Mouse (Mus musculus): Measurements from ENCODE around the gene Vil1. TPM values are rescaled to one million over a fixed set of nuclear protein-coding genes. Genes with fewer than 3 reads are reported as not detected.

Gene Vil1
- polyA plus RNA-seq, 1 experiment from 2014 or later, result 0.15 TPM

GRCm38 (mm10) chr1:74433220-74433619 lies 24.0 kb downstream of the Vil1 start:
- H3K4me3 ChIP-seq, result no peak overlapping the region
- peaks cover 28% of the 10 kb centered on the region for H3K36me3 ChIP-seq
- H3K4me1 ChIP-seq, result no peaks in the 10 kb centered on the region; the same call in 1 of the 2 replicates
- ATAC-seq (ENCODE audit: low FRiP score, low read depth), result no peak
- H3K27ac ChIP-seq, result no peak overlapping the region
- no peaks in the 10 kb centered on the region for H3K9me3 ChIP-seq
- H3K9ac ChIP-seq, result no peak overlapping the region
- H3K27me3 ChIP-seq (replicated peaks), result no peaks in the 10 kb centered on the region
- H3K4me2 ChIP-seq (replicated peaks), result no peak overlapping the region
- WGBS, result 86% methylated on average over 6 of the region's 6 CpGs

GRCm38 (mm10) chr1:74434596-74434995 lies 25.4 kb downstream of the Vil1 start:
- Histone ChIP-seq H3K4me3 (no peak overlapping the region), H3K4me1 (no peaks in the 10 kb centered on the region; the same call in 1 of the 2 replicates), H3K27me3 (replicated peaks) (no peaks in the 10 kb centered on the region), H3K36me3 (peaks cover 40% of the 10 kb centered on the region), H3K9me3 (no peaks in the 10 kb centered on the region), H3K27ac (no peak overlapping the region), H3K9ac (no peak overlapping the region), H3K4me2 (replicated peaks) (no peak overlapping the region)
- no peak for ATAC-seq (ENCODE audit: low FRiP score, low read depth)
- WGBS, result 74% methylated on average over 5 of the region's 5 CpGs

GRCm38 (mm10) chr1:74435563-74435962 lies 26.4 kb downstream of the Vil1 start:
- WGBS, result 89% methylated on average over 6 of the region's 6 CpGs
- Histone ChIP-seq H3K27me3 (replicated peaks) (no peaks in the 10 kb centered on the region), H3K36me3 (peaks cover 44% of the 10 kb centered on the region), H3K9me3 (no peaks in the 10 kb centered on the region), H3K9ac (no peak overlapping the region), H3K4me3 (no peak overlapping the region), H3K27ac (no peak overlapping the region), H3K4me1 (no peaks in the 10 kb centered on the region; the same call in 1 of the 2 replicates), H3K4me2 (replicated peaks) (no peak overlapping the region)
- no peak for ATAC-seq (ENCODE audit: low FRiP score, low read depth)

GRCm38 (mm10) chr1:74437702-74438427 lies 28.7 kb downstream of the Vil1 start:
- H3K36me3 ChIP-seq, result peaks cover 57% of the 10 kb centered on the region
- no peak for ATAC-seq (ENCODE audit: low FRiP score, low read depth)
- H3K9me3 ChIP-seq, result no peaks in the 10 kb centered on the region
- 79% methylated on average over 8 of the region's 8 CpGs for WGBS
- no peaks in the 10 kb centered on the region for H3K4me1 ChIP-seq
- H3K27ac ChIP-seq, result no peak overlapping the region
- no peak overlapping the region for H3K4me3 ChIP-seq
- no peak overlapping the region for H3K9ac ChIP-seq
- no peaks in the 10 kb centered on the region for H3K27me3 ChIP-seq (replicated peaks)
- H3K4me2 ChIP-seq (replicated peaks), result no peak overlapping the region

GRCm38 (mm10) chr1:74439166-74439876 lies 30.1 kb downstream of the Vil1 start:
- Histone ChIP-seq H3K4me1 (no peaks in the 10 kb centered on the region), H3K36me3 (peaks cover 62% of the 10 kb centered on the region), H3K4me2 (replicated peaks) (no peak overlapping the region), H3K27ac (no peak overlapping the region), H3K27me3 (replicated peaks) (no peaks in the 10 kb centered on the region), H3K9ac (no peak overlapping the region), H3K9me3 (no peaks in the 10 kb centered on the region), H3K4me3 (no peak overlapping the region)
- 91% methylated on average over 19 of the region's 19 CpGs for WGBS
- no peak for ATAC-seq (ENCODE audit: low FRiP score, low read depth)

GRCm38 (mm10) chr1:74444538-74444937 lies 35.4 kb downstream of the Vil1 start:
- ATAC-seq (ENCODE audit: low FRiP score, low read depth), result no peak
- peaks cover 54% of the 10 kb centered on the region for H3K36me3 ChIP-seq

GRCm38 (mm10) chr1:74452611-74453045 lies 43.5 kb downstream of the Vil1 start:
- Histone ChIP-seq H3K27ac (no peak overlapping the region), H3K9me3 (no peaks in the 10 kb centered on the region), H3K9ac (no peak overlapping the region), H3K36me3 (peaks cover 60% of the 10 kb centered on the region), H3K4me1 (no peaks in the 10 kb centered on the region), H3K4me3 (no peak overlapping the region), H3K27me3 (replicated peaks) (no peaks in the 10 kb centered on the region), H3K4me2 (replicated peaks) (no peak overlapping the region)
- WGBS, result 67% methylated on average over 4 of the region's 4 CpGs
- no peak for ATAC-seq (ENCODE audit: low FRiP score, low read depth)

More at GRCm38 (mm10) chr1:74444538-74444937, 35.4 kb downstream of the Vil1 start:
- H3K27me3 ChIP-seq (replicated peaks), result no peaks in the 10 kb centered on the region
- H3K27ac ChIP-seq, result no peak overlapping the region
- no peaks in the 10 kb centered on the region for H3K4me1 ChIP-seq
- no peak overlapping the region for H3K4me3 ChIP-seq
- 92% methylated on average over 2 of the region's 2 CpGs for WGBS
- H3K4me2 ChIP-seq (replicated peaks), result no peak overlapping the region
- no peak overlapping the region for H3K9ac ChIP-seq
- no peaks in the 10 kb centered on the region for H3K9me3 ChIP-seq

GRCm38 (mm10) chr1:74460273-74460672 lies 51.1 kb downstream of the Vil1 start:
- Histone ChIP-seq H3K36me3 (peaks cover 41% of the 10 kb centered on the region), H3K4me2 (replicated peaks) (no peak overlapping the region), H3K9ac (no peak overlapping the region), H3K27me3 (replicated peaks) (no peaks in the 10 kb centered on the region), H3K4me3 (no peak overlapping the region), H3K27ac (no peak overlapping the region), H3K4me1 (no peaks in the 10 kb centered on the region), H3K9me3 (no peaks in the 10 kb centered on the region)
- 77% methylated on average over 2 of the region's 2 CpGs for WGBS
- no peak for ATAC-seq (ENCODE audit: low FRiP score, low read depth)

MicroRNA genes within 50 kb of the gene (microRNA counts, 519-probe panel; counts per million panel counts)
- microRNA mmu-miR-26b, result 2,536 counts per million, percentile 70 among the panel's probes with 10 or more counts

Small RNA genes within 50 kb of the gene (microRNA-seq; reads per million reads assigned to microRNA genes)
- 13,428 reads per million, percentile 97 among the genes with 10 or more reads in this experiment for gene Mir26b

Other genes with a start within 250 kb of the Vil1 start
- not detected in 2 replicates for gene Cxcr1, start 214.7 kb upstream of the Vil1 start, polyA plus RNA-seq (2016; fragmentation: Nextera tagmentation; extraction: Ambion mirVana)
- gene Arpc2, start 173.3 kb upstream of the Vil1 start, polyA plus RNA-seq (2016; fragmentation: Nextera tagmentation; extraction: Ambion mirVana), result 374 and 394 TPM in 2 replicates
- gene Gpbar1, start 130.8 kb upstream of the Vil1 start, polyA plus RNA-seq (2016; fragmentation: Nextera tagmentation; extraction: Ambion mirVana), result 0.19 TPM in 1 of 2 replicates, not detected in the other
- gene Aamp, start 124.6 kb upstream of the Vil1 start, polyA plus RNA-seq (2016; fragmentation: Nextera tagmentation; extraction: Ambion mirVana), result 189 and 196 TPM in 2 replicates
- gene Pnkd, start 124.4 kb upstream of the Vil1 start, polyA plus RNA-seq (2016; fragmentation: Nextera tagmentation; extraction: Ambion mirVana), result 96.1 and 104 TPM in 2 replicates
- gene Tmbim1, start 103.8 kb upstream of the Vil1 start, polyA plus RNA-seq (2016; fragmentation: Nextera tagmentation; extraction: Ambion mirVana), result 9.0 and 9.5 TPM in 2 replicates
- gene Catip, start 47.3 kb upstream of the Vil1 start, polyA plus RNA-seq (2016; fragmentation: Nextera tagmentation; extraction: Ambion mirVana), result 0.25 and 0.75 TPM in 2 replicates
- gene Slc11a1, start 34.2 kb upstream of the Vil1 start, polyA plus RNA-seq (2016; fragmentation: Nextera tagmentation; extraction: Ambion mirVana), result 2.1 and 4.1 TPM in 2 replicates
- 29.9 and 31.3 TPM in 2 replicates for gene Ctdsp1, start 17.9 kb upstream of the Vil1 start, polyA plus RNA-seq (2016; fragmentation: Nextera tagmentation; extraction: Ambion mirVana)
- 60.5 and 62.1 TPM in 2 replicates for gene Cnot9, start 96.7 kb downstream of the Vil1 start, polyA plus RNA-seq (2016; fragmentation: Nextera tagmentation; extraction: Ambion mirVana)
- gene Plcd4, start 133.5 kb downstream of the Vil1 start, polyA plus RNA-seq (2016; fragmentation: Nextera tagmentation; extraction: Ambion mirVana), result 2.2 and 2.9 TPM in 2 replicates
- gene Usp37, start 134.9 kb downstream of the Vil1 start, polyA plus RNA-seq (2016; fragmentation: Nextera tagmentation; extraction: Ambion mirVana), result 30.2 and 33.1 TPM in 2 replicates
- 8.5 and 10.3 TPM in 2 replicates for gene Zfp142, start 178.9 kb downstream of the Vil1 start, polyA plus RNA-seq (2016; fragmentation: Nextera tagmentation; extraction: Ambion mirVana)
- 17.3 and 19.4 TPM in 2 replicates for gene Bcs1l, start 178.9 kb downstream of the Vil1 start, polyA plus RNA-seq (2016; fragmentation: Nextera tagmentation; extraction: Ambion mirVana)
- gene Rnf25, start 192.0 kb downstream of the Vil1 start, polyA plus RNA-seq (2016; fragmentation: Nextera tagmentation; extraction: Ambion mirVana), result 35.5 and 37.8 TPM in 2 replicates
- gene Stk36, start 192.1 kb downstream of the Vil1 start, polyA plus RNA-seq (2016; fragmentation: Nextera tagmentation; extraction: Ambion mirVana), result 22.8 and 22.9 TPM in 2 replicates